Mouse (Mus musculus) G1E (cell line): ENCODE results near the gene Marveld2.

Experiments
- CTCF ChIP-seq: IDR thresholded peaks from 2 replicates; pipeline ENCODE4 v1.5.1; 2012; ENCODE audit warnings: low read depth, low read length, inconsistent platforms, mixed read lengths
- GATA1 ChIP-seq: IDR thresholded peaks from 2 replicates; pipeline ENCODE4 v1.6.1; 2012; ENCODE audit warnings: borderline replicate concordance, low read length, inconsistent platforms, mixed read lengths
- TAL1 ChIP-seq: conservative IDR thresholded peaks from 2 replicates; pipeline ENCODE4 v1.6.1; 2012; ENCODE audit warnings: low read depth, low read length, inconsistent platforms, mixed read lengths

- TF ChIP-seq CTCF (no peak), GATA1 (no peak), TAL1 (no peak)
Measured at GRCm38 (mm10) chr13:100601034-100601433, 15.7 kb downstream of the Marveld2 start.
